Mouse (Mus musculus) left cerebral cortex, postnatal 10 days (tissue): Measurements from ENCODE around the gene Olfr545. TPM values are rescaled to one million over a fixed set of nuclear protein-coding genes. Genes with fewer than 3 reads are reported as not detected.
A peak's percentile ranks its signal among the peaks of the same experiment; 100 is the strongest.

Experiments
- DNase-seq, 2 experiments: peaks; one replicate each; pipeline ENCODE4 v3.0.0; 2021 to 2022; ENCODE audit warnings: low spot score in 2 of 2, mixed read lengths in 1 of 2; ENCODE audit errors: extremely low spot score in 1 of 2
- intact Hi-C: fragments of 180-260 bp; cut with DNase I; formaldehyde crosslinking; loops from one replicate; pipeline ENCODE4 v1.15.1; 2025
- total RNA-seq, 2 experiments: library from RNA; stranded (reverse); gene quantifications; 2 replicates each; pipeline ENCODE4 v1.2.3; 2021

Gene Olfr545
- total RNA-seq, 2 experiments from 2014 or later: not detected

DNA sequence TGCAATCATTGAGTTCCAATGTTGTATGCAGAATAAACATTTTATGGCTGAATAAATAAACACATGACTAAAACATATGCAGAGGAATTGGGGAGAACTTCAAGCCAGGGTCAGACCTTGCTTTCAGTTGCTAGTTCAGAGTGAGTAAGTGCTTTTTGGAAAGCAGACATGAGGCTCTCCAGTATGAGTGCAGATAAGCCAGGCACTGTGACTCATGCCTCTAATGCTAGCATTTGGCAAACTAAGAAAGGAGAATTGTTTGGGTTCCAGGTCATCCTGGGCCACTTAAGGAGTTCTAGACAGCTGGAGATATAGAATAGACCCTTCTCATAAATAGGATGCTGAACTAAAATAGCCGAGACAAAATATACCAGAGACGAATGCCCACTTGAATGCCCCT is 15.7 kb downstream of the Olfr545 start:
- no peak for DNase-seq
- intact Hi-C loops: no loop called here

GRCm38 (mm10) chr7:102481579-102481978 is 17.8 kb downstream of the Olfr545 start, which contains the start of gene Olfr543:
Olfr543 (minus strand) TSS chr7:102481679.
- intact Hi-C loops: no loop called here
- DNase-seq: no peak

DNA sequence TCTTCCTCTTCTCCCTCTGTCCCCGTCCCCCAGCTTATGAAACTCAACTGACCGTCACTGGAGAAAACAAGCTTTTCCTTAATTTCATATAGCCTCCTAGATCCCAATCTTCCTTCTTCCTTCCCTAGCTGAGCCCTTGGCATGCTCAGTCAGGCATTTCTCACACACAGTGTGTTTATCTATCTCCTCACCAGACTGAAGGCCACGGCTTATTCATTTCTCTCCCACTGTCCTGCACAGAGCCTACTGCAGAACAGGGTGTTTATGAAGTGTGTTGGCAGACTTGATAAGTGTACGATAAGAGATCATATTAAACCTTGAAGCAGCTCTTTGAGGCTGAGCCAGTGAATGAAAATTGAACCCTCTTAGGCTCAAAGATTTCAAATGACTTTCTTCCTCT is 18.6 kb downstream of the Olfr545 start:
- intact Hi-C loops: no loop called here

GRCm38 (mm10) chr7:102479368-102480078 is 19.9 kb downstream of the Olfr545 start:
- DNase-seq: peak in 1 of 2 experiments; percentile 42
- intact Hi-C loops: no loop called here

More for the DNA sequence above, 18.6 kb downstream of the Olfr545 start:
- DNase-seq: no peak

DNA sequence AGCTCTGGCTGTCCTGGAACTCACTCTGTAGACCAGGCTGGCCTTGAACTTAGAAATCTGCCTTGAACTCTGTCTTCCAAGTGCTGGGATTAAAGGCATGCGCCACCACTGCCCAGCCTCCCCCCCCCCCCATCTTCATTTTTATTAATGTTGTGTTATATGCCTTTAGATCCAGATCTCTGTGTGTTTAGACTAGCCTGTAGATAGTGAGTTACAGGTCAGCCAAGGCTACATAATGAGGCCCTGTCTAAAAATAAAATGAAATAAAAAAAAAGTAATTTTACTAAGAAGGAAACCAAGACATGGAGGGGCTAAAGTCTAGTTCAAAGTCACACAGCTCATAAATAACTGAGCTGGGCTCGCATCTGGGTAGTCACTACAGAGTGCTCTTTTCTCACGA is 20.4 kb downstream of the Olfr545 start:
- no peak for DNase-seq
- intact Hi-C loops: no loop called here

- no peak for DNase-seq
- intact Hi-C loops: no loop called here
Observed at GRCm38 (mm10) chr7:102478425-102478824, 20.9 kb downstream of the Olfr545 start.

- intact Hi-C loops: no loop called here
- DNase-seq: no peak
Observed at GRCm38 (mm10) chr7:102477377-102477776, 22.0 kb downstream of the Olfr545 start.

DNA sequence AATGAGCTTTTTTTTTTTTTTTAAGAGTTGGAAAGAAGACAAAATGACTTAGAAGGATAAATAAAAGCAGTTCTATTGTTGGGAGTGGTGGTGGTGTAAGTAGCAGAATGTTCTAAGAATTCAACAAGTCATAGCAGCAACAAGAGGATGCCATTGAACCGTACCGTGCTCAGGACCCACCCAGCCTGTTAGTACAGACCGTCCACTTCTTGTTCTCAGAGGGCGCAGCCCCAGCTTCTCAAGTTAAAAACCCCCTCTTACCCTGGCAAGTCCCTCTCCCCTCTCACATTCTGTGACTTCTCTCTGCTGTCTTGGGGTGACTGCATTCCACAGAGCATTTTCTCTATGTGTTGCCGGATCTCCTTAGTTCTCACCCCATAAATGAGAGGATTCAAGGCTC is 22.8 kb downstream of the Olfr545 start:
- intact Hi-C loops: no loop called here
- no peak for DNase-seq

DNA sequence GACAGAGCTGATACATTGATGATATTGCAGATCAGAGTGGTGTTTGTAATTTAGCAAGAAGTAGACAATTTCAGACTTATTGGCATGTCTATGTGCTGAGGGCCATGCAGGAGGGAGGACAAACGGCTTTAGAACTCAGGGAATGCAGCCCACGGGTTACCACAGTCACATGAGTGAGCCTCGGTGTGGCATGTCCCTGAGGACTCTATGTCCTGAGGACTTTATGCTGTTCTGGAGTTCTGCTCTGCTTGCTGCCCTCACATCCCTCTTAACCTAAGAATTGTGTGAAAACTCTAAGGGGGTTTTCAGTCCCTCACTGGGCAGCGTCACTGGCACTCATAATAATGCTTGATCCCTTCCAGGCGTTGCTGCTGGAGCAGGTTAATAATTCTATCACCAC is 26.7 kb downstream of the Olfr545 start:
- no peak for DNase-seq
- intact Hi-C loops: no loop called here

DNA sequence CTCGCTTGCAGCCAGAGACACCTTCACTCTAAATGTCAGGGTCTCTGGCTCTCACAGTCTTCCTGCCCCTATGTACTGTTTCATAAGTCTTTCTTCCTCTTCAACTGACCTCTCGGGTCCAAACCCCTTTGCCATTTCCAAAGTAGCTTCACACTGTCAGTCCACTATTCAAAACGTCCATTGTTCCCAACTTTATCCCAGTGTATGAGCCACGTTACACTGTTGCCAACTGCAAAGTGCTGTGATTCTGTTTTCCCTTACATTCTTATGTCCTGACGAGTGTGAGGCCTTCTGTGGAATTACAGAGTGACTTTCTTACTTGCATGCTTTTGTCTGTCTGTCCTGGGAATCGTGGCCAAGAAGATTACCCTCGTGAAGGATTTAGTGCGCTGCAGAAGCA is 31.8 kb downstream of the Olfr545 start:
- no peak for DNase-seq
- intact Hi-C loops: no loop called here

DNA sequence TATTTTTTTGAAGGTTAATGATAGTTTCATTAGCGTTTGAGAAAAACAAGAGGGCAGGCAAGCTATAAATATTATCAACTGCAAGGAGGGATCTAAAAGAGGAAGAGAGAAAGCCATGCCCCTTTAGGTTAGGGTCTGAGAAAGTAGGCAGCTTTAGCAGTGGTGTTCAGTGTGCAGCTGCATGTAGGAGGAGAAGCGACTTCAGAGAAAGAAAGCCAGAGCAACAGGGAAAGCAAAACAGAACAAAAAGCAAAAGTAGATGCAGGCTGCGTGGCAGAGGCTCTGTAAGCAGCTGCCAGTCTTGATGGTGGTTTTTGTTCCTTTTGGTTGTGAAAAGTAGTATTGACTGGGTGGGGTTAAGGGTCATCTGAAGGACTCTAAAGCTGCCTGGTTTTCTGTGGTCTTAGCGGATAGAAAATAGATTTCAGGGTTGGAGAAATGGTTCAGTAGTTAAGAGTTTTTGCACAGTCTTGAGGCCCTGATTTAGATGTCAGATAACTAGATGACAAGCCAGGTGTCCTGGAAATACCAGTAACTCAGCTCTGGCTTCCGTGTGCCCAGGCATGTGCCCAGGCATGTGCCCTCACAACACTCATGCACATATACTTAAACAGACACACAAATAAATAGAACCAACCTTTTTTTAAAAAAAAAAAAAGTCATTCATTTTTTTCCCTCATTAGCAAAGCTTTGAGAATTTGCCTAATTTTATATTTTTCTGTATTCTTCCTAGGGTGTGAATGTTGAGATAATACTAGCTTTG is 40.6 kb downstream of the Olfr545 start:
- intact Hi-C loops: no loop called here
- no peak for DNase-seq

GRCm38 (mm10) chr7:102446438-102446837 is 52.9 kb downstream of the Olfr545 start:
- intact Hi-C loops: no loop called here
- no peak for DNase-seq

DNA sequence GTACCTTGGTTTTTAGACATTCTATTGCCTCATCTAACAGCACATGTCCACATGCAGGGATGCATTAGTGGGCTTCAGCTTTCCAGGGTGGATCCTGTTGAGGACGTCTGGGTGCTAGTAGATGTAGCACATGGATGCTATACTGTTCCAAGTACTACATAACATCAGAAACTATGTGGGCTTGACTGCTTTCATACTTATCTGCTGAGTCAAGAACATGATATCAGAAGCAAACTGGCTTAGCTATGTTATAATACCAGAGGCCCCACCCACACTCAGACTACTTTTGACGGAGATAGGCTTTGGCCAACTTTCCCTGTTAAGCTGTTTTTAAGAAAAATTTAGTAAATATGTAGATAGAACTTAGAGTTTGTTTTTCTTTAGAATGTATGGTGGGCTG is 55.1 kb downstream of the Olfr545 start:
- no peak for DNase-seq
- intact Hi-C loops: no loop called here

- no peak for DNase-seq
- intact Hi-C loops: no loop called here
Observed at GRCm38 (mm10) chr7:102442432-102442831, 56.9 kb downstream of the Olfr545 start.

DNA sequence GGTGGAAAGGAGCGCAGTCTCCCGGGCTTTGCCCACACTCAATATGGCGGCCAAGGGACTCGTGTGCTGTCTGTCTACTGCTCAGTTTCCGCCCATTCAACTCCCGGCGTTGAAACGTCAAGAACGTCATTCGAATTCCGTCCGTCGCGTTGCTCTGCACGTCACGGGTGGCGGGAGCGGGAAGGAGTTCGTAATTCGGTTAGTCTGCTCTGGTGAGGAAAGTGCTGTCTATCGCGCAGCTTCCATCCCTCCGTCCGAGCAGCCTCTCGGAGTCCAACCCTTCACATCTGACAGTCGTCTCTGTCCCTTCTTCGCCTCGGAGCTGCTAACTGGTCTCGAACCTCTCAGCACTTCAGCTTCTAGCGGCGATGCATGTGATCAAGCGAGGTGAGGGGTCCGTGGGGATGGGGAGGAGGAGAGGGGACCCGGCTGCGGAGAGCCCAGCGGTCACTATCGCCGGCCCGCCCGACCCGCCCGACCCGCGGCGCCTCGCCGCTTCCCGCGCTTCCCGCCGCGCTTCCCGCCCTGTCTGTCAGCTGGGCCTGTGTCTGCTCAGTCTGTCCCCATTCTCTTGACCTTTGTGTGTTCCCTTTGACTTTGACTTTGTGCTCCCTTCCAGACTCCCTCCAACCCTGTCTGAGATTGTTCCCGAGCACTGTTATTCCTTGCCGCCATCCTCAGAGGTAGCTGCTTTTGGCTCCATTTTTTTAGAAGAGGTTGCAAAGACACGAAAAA is 57.5 kb downstream of the Olfr545 start, which contains the start of gene Rrm1:
Gene Rrm1 (plus strand): TSS at position 39 of the 735 bp plus-strand sequence.
- peak; percentile 95 to 97 for DNase-seq
- intact Hi-C loops: no loop called here

Other genes starting within 250 kb of the Olfr545 start
- gene Rhog, start 243.5 kb downstream of the Olfr545 start, total RNA-seq: 10 to 100 TPM; 13.8 to 14.5 TPM
- gene Stim1, start 231.8 kb downstream of the Olfr545 start, total RNA-seq: 10 to 100 TPM; 71.5 to 73.3 TPM
- 10 to 100 TPM; 14.5 TPM for gene Rrm1, start 57.9 kb downstream of the Olfr545 start, total RNA-seq
- gene Olfr543, start 17.9 kb downstream of the Olfr545 start, total RNA-seq: not detected
- not detected for gene Olfr544, start 11.3 kb downstream of the Olfr545 start, total RNA-seq
- gene Olfr547, start 35.2 kb upstream of the Olfr545 start, total RNA-seq: not detected
- not detected for gene Olfr548-ps1, start 41.3 kb upstream of the Olfr545 start, total RNA-seq
- gene Olfr549, start 50.3 kb upstream of the Olfr545 start, total RNA-seq: not detected
- gene Trim21, start 65.9 kb upstream of the Olfr545 start, total RNA-seq: 1 to 10 TPM; 1.8 to 2.9 TPM
- under 1 TPM; 0.24 to 0.51 TPM for gene Olfr550, start 71.9 kb upstream of the Olfr545 start, total RNA-seq
- not detected for gene Olfr551, start 92.3 kb upstream of the Olfr545 start, total RNA-seq
- gene Olfr552, start 98.2 kb upstream of the Olfr545 start, total RNA-seq: not detected
- gene Olfr553, start 118.6 kb upstream of the Olfr545 start, total RNA-seq: not detected
- gene Olfr554, start 138.9 kb upstream of the Olfr545 start, total RNA-seq: not detected
- gene Olfr555, start 159.2 kb upstream of the Olfr545 start, total RNA-seq: not detected
- gene Olfr556, start 165.3 kb upstream of the Olfr545 start, total RNA-seq: not detected
- gene Trim68, start 187.8 kb upstream of the Olfr545 start, total RNA-seq: 1 to 10 TPM; 4.9 to 5.4 TPM
- not detected for gene Olfr557, start 196.3 kb upstream of the Olfr545 start, total RNA-seq
- under 1 TPM; 0.15 to 0.32 TPM for gene Olfr558, start 202.6 kb upstream of the Olfr545 start, total RNA-seq
- gene Olfr33, start 219.5 kb upstream of the Olfr545 start, total RNA-seq: not detected
- gene Olfr559, start 227.9 kb upstream of the Olfr545 start, total RNA-seq: not detected